Mouse (Mus musculus) midbrain, embryonic 14.5 days (tissue): ENCODE measurements around the gene Elovl5. TPM values are rescaled to one million over a fixed set of nuclear protein-coding genes. Genes with fewer than 3 reads are reported as not detected.

Source experiments
- ATAC-seq: fragments of 200-750 bp; cut with Nextera tagmentation; 2 replicates; pipeline ENCODE4 v1.8.0; 2017; ENCODE audit warnings: moderate number of reproducible peaks, moderate library complexity; ENCODE audit not compliant: low FRiP score, low TSS enrichment
- DNase-seq: peaks from one replicate; pipeline ENCODE4 v3.0.0-alpha.2; 2015
- H3K27ac ChIP-seq: fragments of 300-500 bp; sonication (generic); replicated peaks from 2 replicates; pipeline ENCODE4 v1.5.1; 2014; ENCODE audit warnings: mild to moderate bottlenecking, low read depth, low read length, moderate library complexity
- H3K27me3 ChIP-seq: fragments of 300-500 bp; sonication (generic); 2 replicates; pipeline ENCODE4 v1.6.1; 2014; ENCODE audit warnings: low read length, control low read depth, mixed read lengths; ENCODE audit not compliant: control insufficient read depth, insufficient read depth
- H3K36me3 ChIP-seq: fragments of 300-500 bp; sonication (generic); 2 replicates; pipeline ENCODE4 v1.6.1; 2014; ENCODE audit warnings: low read length, control low read depth; ENCODE audit not compliant: control insufficient read depth, insufficient read depth
- H3K4me1 ChIP-seq: fragments of 300-500 bp; sonication (generic); 2 replicates; pipeline ENCODE4 v1.6.1; 2014; ENCODE audit warnings: mild to moderate bottlenecking, antibody characterized with exemption, low read length, control low read depth; ENCODE audit not compliant: control insufficient read depth, insufficient read depth
- H3K4me2 ChIP-seq: fragments of 300-500 bp; sonication (generic); 2 replicates; pipeline ENCODE4 v1.6.1; 2014; ENCODE audit warnings: mild to moderate bottlenecking, low read length, moderate library complexity
- H3K4me3 ChIP-seq: fragments of 300-500 bp; sonication (generic); replicated peaks from 2 replicates; pipeline ENCODE4 v1.5.1; 2014; ENCODE audit warnings: low read depth, low read length
- H3K9ac ChIP-seq: fragments of 300-500 bp; sonication (generic); replicated peaks from 2 replicates; pipeline ENCODE4 v1.6.1; 2014; ENCODE audit warnings: mild to moderate bottlenecking, low read length, moderate library complexity
- H3K9me3 ChIP-seq: fragments of 300-500 bp; sonication (generic); 2 replicates; pipeline ENCODE4 v1.6.1; 2016; ENCODE audit warnings: low read length, control low read depth, mixed read lengths; ENCODE audit not compliant: control insufficient read depth
- WGBS: fragments of 180-500 bp; shearing (Covaris S2); extraction: QIAGEN DNeasy Blood & Tissue Kit; methylation state at CpG from one replicate; pipeline ENCODE4 v1.1.7; 2014; 5-methylcytosine and 5-hydroxymethylcytosine counted together
- polyA plus RNA-seq: library from polyadenylated mRNA; unstranded; fragments of >200 nt; fragmentation: Nextera tagmentation; extraction: Ambion mirVana; gene quantifications from 2 replicates; pipeline ENCODE4 v1.2.1, GENCODE M21; 2014

Elovl5 gene
- polyA plus RNA-seq, 1 experiment from 2014 or later = 71.4 TPM

GRCm38 (mm10) chr9:77914616-77915015 is 2.5 kb upstream of the Elovl5 start:
- Histone ChIP-seq H3K4me3 (no peak overlapping the region), H3K27me3 (no peaks in the 10 kb centered on the region)
- no peak for DNase-seq

GRCm38 (mm10) chr9:77915791-77916190 is 1.4 kb upstream of the Elovl5 start:
- H3K9ac ChIP-seq = no peak overlapping the region
- no peak overlapping the region for H3K4me2 ChIP-seq
- H3K9me3 ChIP-seq = no peaks in the 10 kb centered on the region
- peaks cover 17% of the 10 kb centered on the region for H3K4me1 ChIP-seq
- 53% methylated on average over 4 of the region's 4 CpGs for WGBS
- ATAC-seq (no peak), DNase-seq (no peak)
- no peaks in the 10 kb centered on the region for H3K27me3 ChIP-seq
- no peak overlapping the region for H3K4me3 ChIP-seq
- no peaks in the 10 kb centered on the region for H3K36me3 ChIP-seq
- no peak overlapping the region for H3K27ac ChIP-seq

More at GRCm38 (mm10) chr9:77914616-77915015, 2.5 kb upstream of the Elovl5 start:
- Histone ChIP-seq H3K9ac (no peak overlapping the region), H3K4me1 (peaks cover 22% of the 10 kb centered on the region), H3K36me3 (no peaks in the 10 kb centered on the region), H3K9me3 (no peaks in the 10 kb centered on the region), H3K4me2 (no peak overlapping the region), H3K27ac (no peak overlapping the region)
- no peak for ATAC-seq
- WGBS = 85% methylated on average over 4 of the region's 4 CpGs

- under 1% methylated on average over 43 of the region's 45 CpGs for WGBS
These were observed 513 bp downstream of the Elovl5 start for GRCm38 (mm10) chr9:77917622-77918131.

GRCm38 (mm10) chr9:77918211-77918610 is 1.0 kb downstream of the Elovl5 start:
- DNase-seq (peak; percentile 28), ATAC-seq (no peak)
- H3K9ac ChIP-seq = peak overlapping the region; percentile 81
- H3K4me3 ChIP-seq = peak overlapping the region; percentile 87
- peak overlapping the region; percentile 94; the same call in 1 of the 2 replicates for H3K27ac ChIP-seq
- H3K27me3 ChIP-seq = no peaks in the 10 kb centered on the region
- 24% methylated on average over 10 of the region's 10 CpGs for WGBS
- H3K4me1 ChIP-seq = peaks cover 10% of the 10 kb centered on the region
- peak overlapping the region; percentile 91 for H3K4me2 ChIP-seq
- H3K36me3 ChIP-seq = no peaks in the 10 kb centered on the region
- no peaks in the 10 kb centered on the region for H3K9me3 ChIP-seq

More at GRCm38 (mm10) chr9:77917622-77918131, 513 bp downstream of the Elovl5 start:
- H3K36me3 ChIP-seq = no peaks in the 10 kb centered on the region
- peak overlapping the region; percentile 87 for H3K4me3 ChIP-seq
- peaks cover 10% of the 10 kb centered on the region for H3K4me1 ChIP-seq
- H3K4me2 ChIP-seq = peak overlapping the region; percentile 91
- no peaks in the 10 kb centered on the region for H3K9me3 ChIP-seq
- peak overlapping the region; percentile 94 for H3K27ac ChIP-seq
- H3K27me3 ChIP-seq = no peaks in the 10 kb centered on the region
- DNase-seq = peak; percentile 64
- peak; percentile 60; the same call in 1 of the 2 replicates for ATAC-seq
- H3K9ac ChIP-seq = peak overlapping the region; percentile 81

GRCm38 (mm10) chr9:77918961-77919670 is 2.0 kb downstream of the Elovl5 start:
- DNase-seq = no peak

GRCm38 (mm10) chr9:77920481-77920880 is 3.3 kb downstream of the Elovl5 start:
- H3K4me3 ChIP-seq = no peak overlapping the region
- H3K36me3 ChIP-seq = no peaks in the 10 kb centered on the region
- H3K27ac ChIP-seq = no peak overlapping the region
- no peak for DNase-seq
- H3K9ac ChIP-seq = no peak overlapping the region
- peaks cover 10% of the 10 kb centered on the region for H3K4me1 ChIP-seq
- no peak for ATAC-seq
- no peak overlapping the region for H3K4me2 ChIP-seq
- H3K27me3 ChIP-seq = no peaks in the 10 kb centered on the region
- 76% methylated on average over 3 of the region's 3 CpGs for WGBS
- H3K9me3 ChIP-seq = no peaks in the 10 kb centered on the region

More at GRCm38 (mm10) chr9:77918961-77919670, 2.0 kb downstream of the Elovl5 start:
- H3K36me3 ChIP-seq = no peaks in the 10 kb centered on the region
- no peak overlapping the region for H3K27ac ChIP-seq
- H3K9ac ChIP-seq = no peak overlapping the region
- no peaks in the 10 kb centered on the region for H3K9me3 ChIP-seq
- 0 out of 2 replicates have a peak overlapping the region, but pooled peaks have one; percentile 87 for H3K4me3 ChIP-seq
- ATAC-seq = no peak
- H3K4me1 ChIP-seq = peaks cover 10% of the 10 kb centered on the region
- WGBS = 89% methylated on average over 5 of the region's 5 CpGs
- H3K27me3 ChIP-seq = no peaks in the 10 kb centered on the region
- H3K4me2 ChIP-seq = peak overlapping the region; percentile 91

- Histone ChIP-seq H3K36me3 (no peaks in the 10 kb centered on the region), H3K4me1 (peaks cover 10% of the 10 kb centered on the region), H3K27me3 (no peaks in the 10 kb centered on the region), H3K4me2 (no peak overlapping the region), H3K9me3 (no peaks in the 10 kb centered on the region), H3K4me3 (no peak overlapping the region), H3K9ac (no peak overlapping the region), H3K27ac (no peak overlapping the region)
- no peak for DNase-seq
- WGBS = 84% methylated on average over 17 of the region's 18 CpGs
- ATAC-seq = no peak
These were observed 4.4 kb downstream of the Elovl5 start for GRCm38 (mm10) chr9:77921366-77922260.

GRCm38 (mm10) chr9:77923774-77924173 is 6.6 kb downstream of the Elovl5 start:
- Histone ChIP-seq H3K4me1 (peaks cover 4% of the 10 kb centered on the region; the same call in 1 of the 2 replicates), H3K4me3 (no peak overlapping the region), H3K9me3 (no peaks in the 10 kb centered on the region), H3K27me3 (no peaks in the 10 kb centered on the region), H3K9ac (no peak overlapping the region), H3K27ac (no peak overlapping the region), H3K4me2 (no peak overlapping the region), H3K36me3 (no peaks in the 10 kb centered on the region)
- no peak for DNase-seq
- 88% methylated on average over 8 of the region's 8 CpGs for WGBS
- no peak for ATAC-seq
